Mouse (Mus musculus) limb, embryonic 14.5 days (tissue): Measurements from ENCODE around the gene Cx3cr1. TPM values are rescaled to one million over a fixed set of nuclear protein-coding genes. Genes with fewer than 3 reads are reported as not detected.

Source experiments
- ATAC-seq: fragments of 200-750 bp; cut with Nextera tagmentation; 2 replicates; pipeline ENCODE4 v1.8.0; 2017; ENCODE audit warnings: low read depth, moderate number of reproducible peaks, moderate TSS enrichment; ENCODE audit not compliant: low FRiP score
- DNase-seq: peaks from one replicate; pipeline ENCODE4 v3.0.0-alpha.2; 2015; ENCODE audit warnings: low spot score
- H3K27ac ChIP-seq: fragments of 300-500 bp; sonication (generic); replicated peaks from 2 replicates; pipeline ENCODE4 v1.5.1; 2014; ENCODE audit warnings: low read depth, mild to moderate bottlenecking, low read length, moderate library complexity, mixed read lengths
- H3K27me3 ChIP-seq: fragments of 300-500 bp; sonication (generic); 2 replicates; pipeline ENCODE4 v1.6.1; 2014; ENCODE audit warnings: low read length, mixed read lengths; ENCODE audit not compliant: control insufficient read depth, insufficient read depth
- H3K36me3 ChIP-seq: fragments of 300-500 bp; sonication (generic); 2 replicates; pipeline ENCODE4 v1.6.1; 2014; ENCODE audit warnings: mild to moderate bottlenecking, low read length, moderate library complexity, mixed read lengths; ENCODE audit not compliant: control insufficient read depth, insufficient read depth
- H3K4me1 ChIP-seq: fragments of 300-500 bp; sonication (generic); 2 replicates; pipeline ENCODE4 v1.6.1; 2014; ENCODE audit warnings: antibody characterized with exemption, low read length, mixed read lengths; ENCODE audit not compliant: control insufficient read depth, insufficient read depth
- H3K4me2 ChIP-seq: fragments of 300-500 bp; sonication (generic); replicated peaks from 2 replicates; pipeline ENCODE4 v1.6.1; 2014; ENCODE audit warnings: low read depth, mild to moderate bottlenecking, low read length, moderate library complexity; ENCODE audit not compliant: severe bottlenecking
- H3K4me3 ChIP-seq: fragments of 300-500 bp; sonication (generic); replicated peaks from 2 replicates; pipeline ENCODE4 v1.5.1; 2014; ENCODE audit warnings: low read length
- H3K9ac ChIP-seq: fragments of 300-500 bp; sonication (generic); 2 replicates; pipeline ENCODE4 v1.6.1; 2014; ENCODE audit warnings: mild to moderate bottlenecking, low read depth, low read length, moderate library complexity; ENCODE audit not compliant: severe bottlenecking
- H3K9me3 ChIP-seq: fragments of 300-500 bp; sonication (generic); 2 replicates; pipeline ENCODE4 v1.6.1; 2016; ENCODE audit warnings: low read length; ENCODE audit not compliant: control insufficient read depth
- POLR2A ChIP-seq: fragments of 200-500 bp; IDR thresholded peaks from 2 replicates; pipeline ENCODE4 v1.8.0; 2012; ENCODE audit warnings: inconsistent platforms, mild to moderate bottlenecking, moderate library complexity, borderline replicate concordance; ENCODE audit not compliant: insufficient read depth, insufficient read length; ENCODE audit errors: extremely low read depth
- WGBS: fragments of 180-500 bp; shearing (Covaris S2); extraction: QIAGEN DNeasy Blood & Tissue Kit; methylation state at CpG from one replicate; pipeline ENCODE4 v1.1.7; 2014; 5-methylcytosine and 5-hydroxymethylcytosine counted together
- polyA plus RNA-seq, 2 experiments: library from polyadenylated mRNA; depleted of rRNA in 1 of 2; stranded (reverse) in 1 of 2; unstranded in 1 of 2; fragments of >200 nt; fragmentation: Nextera tagmentation in 1 of 2; extraction: Ambion mirVana in 1 of 2; gene quantifications; 2 replicates each; pipeline versions ENCODE4 v1.2.1 to v1.2.3; 2012 to 2014

The Cx3cr1 gene
- polyA plus RNA-seq, 2 experiments = 10.1 to 11.0 TPM

DNA sequence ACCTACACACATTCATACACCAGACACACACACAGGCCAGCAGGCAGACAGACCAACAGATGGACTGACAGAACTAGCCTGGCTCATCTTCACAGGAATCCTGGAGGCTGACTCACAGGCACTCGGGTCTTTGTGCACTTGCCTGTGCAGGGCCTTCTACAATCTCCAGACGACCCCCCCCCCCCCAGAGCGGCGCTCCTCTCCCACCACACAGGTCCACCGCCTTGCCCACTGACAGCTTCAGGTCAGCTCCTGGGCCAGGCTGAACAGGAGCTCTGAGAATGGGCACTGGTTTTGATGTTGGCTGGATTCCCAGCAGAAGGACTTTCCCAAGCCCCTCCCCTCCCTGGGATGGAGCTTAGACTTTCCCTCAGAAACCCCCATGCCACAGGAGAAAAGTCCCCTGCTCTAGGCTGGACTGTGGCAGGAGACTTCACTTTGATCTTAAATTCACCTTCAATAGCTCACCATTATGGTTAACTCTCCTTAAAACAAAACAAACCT lies 92.1 kb downstream of the Cx3cr1 start:
- no peak for ATAC-seq
- H3K27ac ChIP-seq = peak overlapping the region; percentile 26; the same call in 1 of the 2 replicates
- peaks cover 23% of the 10 kb centered on the region for H3K36me3 ChIP-seq
- H3K9ac ChIP-seq = 0 out of 2 replicates have a peak overlapping the region, but pooled peaks have one; percentile 2
- H3K9me3 ChIP-seq = no peaks in the 10 kb centered on the region
- no peak overlapping the region; the same call in 1 of the 2 replicates for H3K4me2 ChIP-seq
- 23% methylated on average over 2 of the region's 5 CpGs for WGBS
- H3K27me3 ChIP-seq = no peaks in the 10 kb centered on the region
- DNase-seq = no peak
- H3K4me3 ChIP-seq = no peak overlapping the region
- H3K4me1 ChIP-seq = peaks cover 51% of the 10 kb centered on the region
- no peak for TF ChIP-seq POLR2A

DNA sequence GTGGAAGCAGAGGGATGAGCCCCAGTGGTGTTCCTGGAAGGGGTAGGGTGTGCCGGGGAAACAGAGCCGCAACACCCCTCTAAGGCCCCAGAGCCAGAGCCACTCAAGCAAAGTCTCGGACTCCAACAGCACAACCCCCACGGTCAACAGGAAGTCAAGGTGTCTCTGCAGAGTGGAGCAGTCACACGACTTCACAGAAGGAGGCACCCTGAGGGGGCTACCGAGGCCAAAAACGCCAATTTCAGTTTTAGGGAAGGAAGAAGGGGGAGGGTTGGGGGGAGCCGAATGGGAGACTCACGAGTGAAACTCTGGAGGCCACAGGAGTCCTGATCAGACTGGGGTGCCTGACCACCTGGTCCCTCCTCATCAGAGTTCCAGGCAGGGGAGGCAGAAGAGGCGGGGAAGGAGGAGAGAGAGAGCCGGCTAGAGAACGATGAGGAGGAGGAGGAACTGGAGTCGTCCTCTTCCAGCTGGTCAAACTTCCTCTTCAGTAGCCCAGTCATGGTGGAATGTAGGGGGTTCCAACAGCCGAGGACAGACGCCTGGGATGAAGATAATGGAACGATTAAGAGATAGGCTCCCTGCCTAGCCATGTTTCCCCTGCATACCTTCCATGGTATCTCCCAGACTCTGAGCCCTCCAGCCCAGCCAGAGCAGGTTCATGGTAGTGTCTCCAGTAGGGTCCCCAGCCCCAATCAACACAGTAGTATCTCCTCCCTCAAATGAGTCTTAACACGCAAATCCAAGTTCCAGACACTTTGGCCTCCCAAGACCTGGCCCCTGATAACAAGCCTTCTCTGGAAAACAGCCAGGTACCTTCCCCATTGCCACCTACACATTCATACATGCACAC lies 92.7 kb downstream of the Cx3cr1 start:
- Histone ChIP-seq H3K4me3 (no peak overlapping the region), H3K4me2 (no peak overlapping the region), H3K9me3 (no peaks in the 10 kb centered on the region), H3K27ac (no peak overlapping the region), H3K27me3 (no peaks in the 10 kb centered on the region), H3K4me1 (peaks cover 44% of the 10 kb centered on the region), H3K36me3 (peaks cover 30% of the 10 kb centered on the region), H3K9ac (0 out of 2 replicates have a peak overlapping the region, but pooled peaks have one; percentile 2)
- ATAC-seq (no peak), DNase-seq (no peak)
- 31% methylated on average over 16 of the region's 17 CpGs for WGBS
- TF ChIP-seq POLR2A = no peak

DNA sequence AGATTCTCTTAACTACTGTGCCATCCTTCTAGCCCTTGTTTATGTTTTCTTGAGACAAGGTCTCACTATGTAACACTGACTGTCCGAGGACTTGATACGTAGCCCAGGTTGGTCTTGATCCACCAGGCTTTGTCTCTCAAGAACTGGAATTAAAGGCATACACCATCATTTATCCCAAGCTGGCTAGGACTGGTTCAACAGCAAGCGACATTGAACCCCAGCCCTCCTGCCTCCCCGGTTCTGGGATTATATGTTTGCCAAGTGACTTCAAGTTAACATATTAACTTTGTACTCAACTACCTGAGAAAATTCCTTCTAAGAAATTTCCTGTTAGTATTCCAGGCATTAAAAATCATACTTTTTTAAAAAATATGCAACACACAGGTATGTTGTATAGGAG lies 94.4 kb downstream of the Cx3cr1 start:
- 91% methylated on average over 4 of the region's 4 CpGs for WGBS
- Histone ChIP-seq H3K4me1 (peaks cover 40% of the 10 kb centered on the region), H3K27ac (no peak overlapping the region), H3K9ac (no peak overlapping the region), H3K4me2 (no peak overlapping the region), H3K36me3 (peaks cover 37% of the 10 kb centered on the region), H3K4me3 (no peak overlapping the region), H3K9me3 (no peaks in the 10 kb centered on the region), H3K27me3 (no peaks in the 10 kb centered on the region)
- no peak for TF ChIP-seq POLR2A
- no peak for ATAC-seq
- DNase-seq = no peak

DNA sequence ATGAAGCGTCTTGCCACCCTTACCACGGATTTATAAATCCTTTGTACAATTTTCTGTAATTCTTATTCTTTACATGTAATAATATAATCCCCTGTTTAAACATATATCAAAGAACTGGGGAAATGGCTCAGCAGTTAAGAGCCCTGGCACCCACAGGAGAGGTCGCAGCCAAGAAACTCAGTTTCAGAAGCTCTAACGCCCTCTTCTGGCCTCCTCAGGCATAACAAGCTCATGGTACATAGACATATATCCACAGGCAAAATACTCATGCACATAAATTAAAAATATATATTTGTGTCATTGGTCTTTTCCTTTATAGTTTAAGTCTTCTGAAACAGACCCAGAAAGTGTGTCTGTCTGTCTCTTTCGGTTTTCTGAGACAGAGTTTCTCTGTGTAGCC lies 95.1 kb downstream of the Cx3cr1 start:
- H3K9me3 ChIP-seq = no peaks in the 10 kb centered on the region
- H3K4me1 ChIP-seq = peaks cover 44% of the 10 kb centered on the region
- TF ChIP-seq POLR2A = no peak
- peaks cover 40% of the 10 kb centered on the region for H3K36me3 ChIP-seq
- no peaks in the 10 kb centered on the region for H3K27me3 ChIP-seq
- H3K9ac ChIP-seq = no peak overlapping the region
- H3K27ac ChIP-seq = no peak overlapping the region
- H3K4me2 ChIP-seq = no peak overlapping the region
- ATAC-seq (no peak), DNase-seq (no peak)
- WGBS = 79% methylated on average over 5 of the region's 5 CpGs
- H3K4me3 ChIP-seq = no peak overlapping the region

DNA sequence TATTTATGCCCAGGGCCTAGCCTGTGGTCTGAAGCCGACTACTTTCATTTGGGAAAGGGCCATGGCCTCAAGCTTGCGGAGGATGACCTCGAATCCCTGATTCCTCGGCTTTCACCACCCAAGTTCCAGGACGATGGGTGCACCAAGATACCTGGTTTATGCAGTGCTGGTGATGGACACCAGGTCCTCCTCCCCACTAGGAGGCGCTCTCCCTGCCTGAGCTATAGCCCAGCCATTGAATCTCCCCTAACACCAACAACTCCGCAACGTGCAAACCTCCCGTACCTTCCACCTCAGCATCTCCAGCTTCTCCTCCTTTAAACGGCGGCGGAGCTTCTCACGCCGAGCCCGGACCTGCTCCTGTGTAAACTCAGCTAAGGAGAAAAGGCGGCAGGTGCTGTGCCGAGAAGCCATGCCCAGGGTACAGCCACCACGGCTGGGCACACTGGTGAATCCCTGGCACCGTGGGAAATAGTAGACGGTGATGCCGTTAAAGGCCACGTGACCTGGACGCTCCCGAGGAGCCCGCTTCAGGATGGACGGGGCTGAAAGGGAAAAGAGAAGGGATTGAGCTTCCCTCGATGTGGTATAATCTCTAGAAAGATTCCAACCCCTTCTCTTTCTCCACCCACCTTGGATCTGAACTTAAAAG lies 95.7 kb downstream of the Cx3cr1 start:
- TF ChIP-seq POLR2A = no peak
- Histone ChIP-seq H3K4me3 (no peak overlapping the region), H3K36me3 (peaks cover 40% of the 10 kb centered on the region), H3K9me3 (no peaks in the 10 kb centered on the region), H3K4me1 (peaks cover 43% of the 10 kb centered on the region), H3K4me2 (no peak overlapping the region), H3K27me3 (no peaks in the 10 kb centered on the region), H3K27ac (no peak overlapping the region), H3K9ac (no peak overlapping the region)
- DNase-seq (no peak), ATAC-seq (no peak)
- WGBS = 88% methylated on average over 27 of the region's 27 CpGs
